Mouse (Mus musculus) CH12F3 (cell line): Measurements from ENCODE around the gene Tgfbi.

Experiments
- in situ Hi-C: fragments of 300-500 bp; cut with MboI; formaldehyde crosslinking; loops from 2 replicates; pipeline ENCODE4 v1.14.3; 2020; ENCODE audit warnings: low sequenced_read_pairs

The Tgfbi gene

GRCm38 (mm10) chr13:56681924-56682323, 72.6 kb downstream of the Tgfbi start:
- in situ Hi-C loops, result no loop called here

- in situ Hi-C loops, result no loop called here
These were observed 73.0 kb downstream of the Tgfbi start for GRCm38 (mm10) chr13:56682326-56682725.

- in situ Hi-C loops, result no loop called here
These were observed 74.0 kb downstream of the Tgfbi start for GRCm38 (mm10) chr13:56683306-56683705.
